9 mouse cellular contexts compared by ENCODE assay signal in genomic region chr1:186474844-186475243, GRCm38 (mm10).
DNase-seq lines count a peak whose midpoint lies in the region; ATAC-seq and TF ChIP-seq lines count a peak whose summit lies in the region.
"Had no signal": no experiment of that assay in that cellular context is flagged by ENCODE, and none has a peak within 500 bp of the region (broad histone marks: within the 10 kb centered on the region; RNA-seq: fewer than 3 reads in every experiment).

No protein-coding gene starts in this region.

- TF ChIP-seq CTCF in hindbrain, postnatal 0 days (IDR thresholded peaks at IDR 0.05; ENCODE audit: low read depth), result no peak

- H3K36me3 ChIP-seq in hindbrain, postnatal 0 days (ENCODE audit: insufficient read depth, low read length), result no peaks in the 10 kb centered on the region
- no peaks in the 10 kb centered on the region for H3K36me3 ChIP-seq in midbrain, embryonic 15.5 days (replicated peaks)
- H3K36me3 ChIP-seq: limb, embryonic 12.5 days had no signal

- 16% methylated on average over 2 of the region's 2 CpGs for WGBS in hindbrain, postnatal 0 days
- WGBS in midbrain, embryonic 15.5 days, result 23% methylated on average over 2 of the region's 2 CpGs

- no peak overlapping the region for H3K9ac ChIP-seq in hindbrain, postnatal 0 days (replicated peaks; ENCODE audit: low read length)
- H3K9ac ChIP-seq in midbrain, embryonic 15.5 days, result no peak overlapping the region
- H3K9ac ChIP-seq: limb, embryonic 12.5 days had no signal

- DNase-seq in MN1 (ENCODE audit: low spot score), result peak; percentile 59
- DNase-seq in embryo, embryonic 9.5 days (ENCODE audit: extremely low spot score), result peak; percentile 65
- DNase-seq in hindbrain, postnatal 0 days (ENCODE audit: low spot score), result peak; percentile 93
- no peak for DNase-seq in urinary bladder, postnatal 10 days (ENCODE audit: low spot score)
- no peak for DNase-seq in gastrocnemius, adult 18-20 months (ENCODE audit: low spot score)
- no peak for DNase-seq in yolk sac, embryonic 10.5 days (ENCODE audit: low spot score)

- H3K27ac ChIP-seq in hindbrain, postnatal 0 days, result no peak overlapping the region
- H3K27ac ChIP-seq in midbrain, embryonic 15.5 days, result peak overlapping the region; percentile 71
- H3K27ac ChIP-seq: limb, embryonic 12.5 days had no signal

- no peak overlapping the region for H3K4me2 ChIP-seq in hindbrain, postnatal 0 days (ENCODE audit: low read depth, low read length)
- H3K4me2 ChIP-seq in midbrain, embryonic 15.5 days, result no peak overlapping the region
- H3K4me2 ChIP-seq: limb, embryonic 12.5 days had no signal

- no peaks in the 10 kb centered on the region for H3K27me3 ChIP-seq in hindbrain, postnatal 0 days (ENCODE audit: insufficient read depth, low read length)
- H3K27me3 ChIP-seq in midbrain, embryonic 15.5 days (replicated peaks), result no peaks in the 10 kb centered on the region
- H3K27me3 ChIP-seq: limb, embryonic 12.5 days had no signal

- H3K4me1 ChIP-seq in hindbrain, postnatal 0 days (ENCODE audit: insufficient read depth, low read length), result no peaks in the 10 kb centered on the region
- H3K4me1 ChIP-seq in midbrain, embryonic 15.5 days, result 0 out of 2 replicates have a peak, but pooled peaks cover 7% of the 10 kb centered on the region

- H3K4me3 ChIP-seq in hindbrain, postnatal 0 days (ENCODE audit: low read length), result no peak overlapping the region
- H3K4me3 ChIP-seq in midbrain, embryonic 15.5 days, result no peak overlapping the region
- H3K4me3 ChIP-seq: limb, embryonic 12.5 days had no signal

- H3K9me3 ChIP-seq in hindbrain, postnatal 0 days (ENCODE audit: low read length), result no peaks in the 10 kb centered on the region
- no peaks in the 10 kb centered on the region for H3K9me3 ChIP-seq in midbrain, embryonic 15.5 days
- H3K9me3 ChIP-seq: limb, embryonic 12.5 days had no signal

- ATAC-seq in hindbrain, postnatal 0 days, result no peak
- ATAC-seq in midbrain, embryonic 15.5 days (replicated peaks), result peak; percentile 86
- no peak for ATAC-seq in granulocyte monocyte progenitor cell, adult 5-6 weeks (replicated peaks; ENCODE audit: poor library complexity, severe bottlenecking)

Comparison
In these comparisons a context has a peak if more than half of its experiments do, and no peak if none do; other contexts are left out.
1. DNase-seq: peak in MN1 (single experiment), embryo, embryonic 9.5 days (single experiment) and hindbrain, postnatal 0 days (single experiment); none in urinary bladder, postnatal 10 days (single experiment), gastrocnemius, adult 18-20 months (single experiment) and yolk sac, embryonic 10.5 days (single experiment).